Mouse (Mus musculus): ENCODE data around the gene Rem1.
A peak's percentile ranks its signal among the peaks of the same experiment; 100 is the strongest.

The Rem1 gene

GRCm38 (mm10) chr2:152626774-152627591 lies at the start of gene Rem1:
Rem1 (plus strand) TSS chr2:152626951.
- no peak for DNase-seq

GRCm38 (mm10) chr2:152580107-152580506 lies 46.6 kb upstream of the Rem1 start, which contains the start of gene Defb19:
Defb19 (minus strand) TSS chr2:152580312.
- DNase-seq: no peak

- no peak for DNase-seq
These were observed 46.1 kb upstream of the Rem1 start for GRCm38 (mm10) chr2:152580612-152581011.

GRCm38 (mm10) chr2:152586926-152587560 lies 39.7 kb upstream of the Rem1 start:
- no peak for DNase-seq

GRCm38 (mm10) chr2:152588450-152588849 lies 38.3 kb upstream of the Rem1 start:
- DNase-seq: no peak

GRCm38 (mm10) chr2:152589021-152589420 lies 37.7 kb upstream of the Rem1 start:
- no peak for DNase-seq

GRCm38 (mm10) chr2:152599299-152599698 lies 27.5 kb upstream of the Rem1 start, which contains the start of gene Defb45:
Defb45 (minus strand) TSS chr2:152599399.
- DNase-seq: no peak

- no peak for DNase-seq
These were observed 26.7 kb upstream of the Rem1 start for GRCm38 (mm10) chr2:152600076-152600475.

GRCm38 (mm10) chr2:152601275-152601960 lies 25.3 kb upstream of the Rem1 start:
- DNase-seq: no peak

GRCm38 (mm10) chr2:152604057-152604456 lies 22.7 kb upstream of the Rem1 start, which contains the start of gene Defb36:
Defb36 (plus strand) TSS chr2:152604327.
- DNase-seq: peak; percentile 10 to 23

GRCm38 (mm10) chr2:152607746-152608145 lies 19.0 kb upstream of the Rem1 start:
- no peak for DNase-seq

GRCm38 (mm10) chr2:152608719-152609118 lies 18.0 kb upstream of the Rem1 start:
- DNase-seq: no peak

- no peak for DNase-seq
These were observed 14.6 kb upstream of the Rem1 start for GRCm38 (mm10) chr2:152612193-152612592.

- peak in 1 of 2 experiments; percentile 23 for DNase-seq
These were observed 11.2 kb upstream of the Rem1 start for GRCm38 (mm10) chr2:152615563-152615962.

- DNase-seq: no peak
These were observed 10.3 kb upstream of the Rem1 start for GRCm38 (mm10) chr2:152616470-152616869.

GRCm38 (mm10) chr2:152617374-152617773 lies 9.4 kb upstream of the Rem1 start:
- no peak for DNase-seq

GRCm38 (mm10) chr2:152620367-152621134 lies 6.2 kb upstream of the Rem1 start:
- no peak for DNase-seq

- DNase-seq: no peak
These were observed 4.6 kb upstream of the Rem1 start for GRCm38 (mm10) chr2:152622151-152622550.

- DNase-seq: no peak
These were observed 3.8 kb upstream of the Rem1 start, which contains the start of gene Defb25 for GRCm38 (mm10) chr2:152622953-152623352. Defb25 (minus strand) TSS chr2:152623053.

- no peak for DNase-seq
These were observed 2.2 kb upstream of the Rem1 start for GRCm38 (mm10) chr2:152624566-152624965.

GRCm38 (mm10) chr2:152625256-152625655 lies 1.5 kb upstream of the Rem1 start:
- no peak for DNase-seq

- DNase-seq: no peak
These were observed 1.3 kb downstream of the Rem1 start for GRCm38 (mm10) chr2:152628066-152628465.
